Mouse (Mus musculus) T-helper 17 cell (primary cell): ENCODE data around the gene Nfib.

Experiments
- in situ Hi-C, 2 experiments: fragments of 300-600 bp; cut with MboI, MseI; formaldehyde crosslinking; loops; 1 replicate in 1 of 2; 2 replicates in 1 of 2; pipeline ENCODE4 v1.15.1; 2025; ENCODE audit warnings: high pct_unique_total_duplicates in 2 of 2

Gene Nfib

GRCm38 (mm10) chr4:82542656-82543397 is 162.7 kb downstream of the Nfib start:
- in situ Hi-C loops: loop anchor here in 1 of 2 experiments (10.0 to 25.0 kb wide), 4 partner anchors 508 to 1368 kb away; no protein-coding TSS in a partner anchor

- in situ Hi-C loops: loop anchor here in 1 of 2 experiments (10.0 to 25.0 kb wide), 4 partner anchors 507 to 1367 kb away; no protein-coding TSS in a partner anchor
Observed at GRCm38 (mm10) chr4:82541894-82542510, 163.5 kb downstream of the Nfib start.

- in situ Hi-C loops: loop anchor here in 1 of 2 experiments (10.0 to 25.0 kb wide), 4 partner anchors 506 to 1366 kb away; no protein-coding TSS in a partner anchor
Observed at GRCm38 (mm10) chr4:82540466-82540990, 165.0 kb downstream of the Nfib start.

GRCm38 (mm10) chr4:82540048-82540410 is 165.5 kb downstream of the Nfib start:
- in situ Hi-C loops: loop anchor here in 1 of 2 experiments (10.0 to 25.0 kb wide), 4 partner anchors 505 to 1365 kb away; no protein-coding TSS in a partner anchor

GRCm38 (mm10) chr4:82539406-82540047 is 166.0 kb downstream of the Nfib start:
- in situ Hi-C loops: loop anchor here (10.0 to 25.0 kb wide), 5 partner anchors 505 to 1365 kb away; no protein-coding TSS in a partner anchor

- in situ Hi-C loops: loop anchor here (10.0 to 25.0 kb wide), 2 partner anchors 736 to 977 kb away; no protein-coding TSS in a partner anchor
Observed at GRCm38 (mm10) chr4:82538815-82539214, 166.7 kb downstream of the Nfib start.

GRCm38 (mm10) chr4:82538069-82538811 is 167.3 kb downstream of the Nfib start:
- in situ Hi-C loops: loop anchor here (10.0 to 25.0 kb wide), 2 partner anchors 737 to 976 kb away; no protein-coding TSS in a partner anchor

- in situ Hi-C loops: loop anchor here (10.0 to 25.0 kb wide), 2 partner anchors 737 to 975 kb away; no protein-coding TSS in a partner anchor
Observed at GRCm38 (mm10) chr4:82537279-82537967, 168.1 kb downstream of the Nfib start.

GRCm38 (mm10) chr4:82536435-82537278 is 168.9 kb downstream of the Nfib start:
- in situ Hi-C loops: loop anchor here (10.0 to 25.0 kb wide), 2 partner anchors 738 to 974 kb away; no protein-coding TSS in a partner anchor

- in situ Hi-C loops: loop anchor here (10.0 to 25.0 kb wide), 2 partner anchors 739 to 974 kb away; no protein-coding TSS in a partner anchor
Observed at GRCm38 (mm10) chr4:82535606-82536434, 169.7 kb downstream of the Nfib start.

- in situ Hi-C loops: loop anchor here (10.0 to 25.0 kb wide), 2 partner anchors 742 to 971 kb away; no protein-coding TSS in a partner anchor
Observed at GRCm38 (mm10) chr4:82533231-82533630, 172.3 kb downstream of the Nfib start.

GRCm38 (mm10) chr4:82532443-82533191 is 172.9 kb downstream of the Nfib start:
- in situ Hi-C loops: loop anchor here (10.0 to 25.0 kb wide), 2 partner anchors 742 to 970 kb away; no protein-coding TSS in a partner anchor

- in situ Hi-C loops: loop anchor here (10.0 to 25.0 kb wide), 2 partner anchors 743 to 970 kb away; no protein-coding TSS in a partner anchor
Observed at GRCm38 (mm10) chr4:82531977-82532376, 173.6 kb downstream of the Nfib start.

- in situ Hi-C loops: loop anchor here (10.0 to 25.0 kb wide), 2 partner anchors 744 to 969 kb away; no protein-coding TSS in a partner anchor
Observed at GRCm38 (mm10) chr4:82530875-82531353, 174.6 kb downstream of the Nfib start.

GRCm38 (mm10) chr4:82528978-82529377 is 176.6 kb downstream of the Nfib start:
- in situ Hi-C loops: loop anchor here in 1 of 2 experiments (25.0 kb wide), 1 partner anchor 967 kb away; no protein-coding TSS in a partner anchor

GRCm38 (mm10) chr4:82519935-82520334 is 185.6 kb downstream of the Nfib start:
- in situ Hi-C loops: no loop called here

- in situ Hi-C loops: no loop called here
Observed at GRCm38 (mm10) chr4:82518132-82518531, 187.4 kb downstream of the Nfib start.
